Mouse (Mus musculus) olfactory bulb, adult 2 months (tissue): Measurements from ENCODE around the gene Cspg5.

ENCODE experiments used
- CTCF ChIP-seq: fragments of 200-500 bp; IDR thresholded peaks from 2 replicates; pipeline ENCODE4 v1.5.1; 2012; ENCODE audit warnings: low read depth, mild to moderate bottlenecking, low read length, moderate library complexity; ENCODE audit not compliant: insufficient read depth
- POLR2A ChIP-seq: fragments of 200-500 bp; IDR thresholded peaks from 2 replicates; pipeline ENCODE4 v1.6.1; 2012; ENCODE audit warnings: mild to moderate bottlenecking, low read depth, low read length, moderate library complexity; ENCODE audit not compliant: insufficient read depth

GRCm38 (mm10) chr9:110293254-110293718 lies 49.7 kb downstream of the Cspg5 start:
- no peak for TF ChIP-seq CTCF
- no peak for TF ChIP-seq POLR2A
